Mouse (Mus musculus) urinary bladder, postnatal 36 days (tissue): ENCODE measurements at regions not wholly inside any gene's neighbourhood (a gene's known extent, or its start where the extent isn't known, plus 50 kb on each side); places are given as distances from the start of the nearest gene placed in this dataset.

Experiments
- DNase-seq, 2 experiments: peaks; one replicate each; pipeline ENCODE4 v3.0.0; 2022; ENCODE audit warnings: low spot score in 2 of 2, mixed read lengths in 1 of 2

DNA sequence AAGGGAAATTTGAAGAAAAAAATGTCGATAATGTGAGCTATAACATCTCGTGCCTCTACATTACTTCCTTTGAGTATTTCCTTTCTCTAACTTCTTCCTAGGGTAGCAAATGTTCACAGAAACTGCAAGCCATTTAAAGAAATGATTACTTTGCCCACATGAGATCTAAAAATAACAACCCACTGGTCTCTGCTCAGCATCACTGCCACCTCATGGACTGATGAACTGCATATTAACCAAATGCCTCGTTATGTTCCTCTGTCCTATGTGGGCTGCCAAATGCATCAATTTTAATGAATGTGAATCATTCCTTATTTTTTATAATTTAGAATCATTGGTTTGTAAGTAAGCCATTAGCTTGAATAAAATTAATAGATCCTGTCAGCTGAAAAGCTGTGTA is 590.0 kb upstream of the Nr3c2 start:
- no peak for DNase-seq

DNA sequence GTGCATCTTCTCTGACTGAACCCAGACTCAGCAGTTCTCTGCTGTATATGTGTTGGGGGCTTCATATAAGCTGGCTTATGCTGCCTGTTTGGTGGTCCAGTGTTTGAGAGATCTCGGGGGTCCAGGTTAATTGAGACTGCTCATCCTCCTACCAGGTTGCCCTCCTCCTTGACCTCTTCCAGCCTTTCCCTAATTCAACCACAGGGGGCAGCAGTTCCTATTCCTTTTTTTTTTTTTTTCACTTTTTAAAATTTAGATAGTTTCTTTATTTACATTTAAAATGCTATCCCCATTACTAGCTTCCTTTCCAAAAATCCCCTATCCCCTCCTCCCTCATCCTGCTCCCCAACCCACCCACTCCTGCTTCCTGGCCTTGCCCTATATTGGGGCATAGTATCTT is 570.7 kb upstream of the Nr3c2 start:
- DNase-seq: no peak

DNA sequence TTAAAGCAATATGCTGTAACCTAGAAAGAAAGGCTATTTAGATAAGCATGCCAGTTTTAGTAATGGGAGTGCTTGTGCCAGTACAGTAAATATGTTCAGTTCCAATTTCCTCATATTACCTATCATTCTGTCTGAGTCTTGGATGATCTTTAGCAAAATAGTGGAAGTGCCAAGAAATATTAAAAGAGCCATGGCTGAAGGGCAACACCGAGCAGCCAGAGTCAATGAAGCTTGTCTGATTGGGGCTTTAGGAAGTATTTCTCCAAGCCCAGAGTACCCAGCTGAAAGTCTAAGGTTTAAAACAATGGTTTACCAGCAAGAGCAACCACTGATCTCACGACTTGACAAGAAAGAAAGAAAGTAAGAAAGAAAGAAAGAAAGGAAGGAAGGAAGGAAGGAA is 556.2 kb upstream of the Nr3c2 start:
- DNase-seq: no peak

DNA sequence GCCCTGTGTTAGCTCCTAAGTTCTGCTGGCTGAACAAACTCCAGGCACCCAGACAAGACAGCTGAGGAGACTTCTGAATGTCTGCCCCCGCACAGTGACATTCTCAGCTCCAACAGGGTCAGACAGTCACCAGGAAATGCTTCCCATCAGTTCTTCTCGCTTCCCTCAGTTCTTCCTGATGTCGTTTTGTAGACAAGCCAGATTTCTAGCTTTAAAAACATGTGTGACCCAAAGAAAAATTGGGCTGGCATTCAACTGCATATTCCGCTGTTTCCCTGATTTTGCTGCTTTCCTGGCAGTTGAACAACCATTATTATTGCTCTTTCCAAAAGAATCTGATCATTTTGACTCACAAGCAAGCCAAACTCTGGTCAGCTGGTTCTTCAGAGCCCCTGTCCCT is 553.1 kb upstream of the Nr3c2 start:
- DNase-seq: no peak

DNA sequence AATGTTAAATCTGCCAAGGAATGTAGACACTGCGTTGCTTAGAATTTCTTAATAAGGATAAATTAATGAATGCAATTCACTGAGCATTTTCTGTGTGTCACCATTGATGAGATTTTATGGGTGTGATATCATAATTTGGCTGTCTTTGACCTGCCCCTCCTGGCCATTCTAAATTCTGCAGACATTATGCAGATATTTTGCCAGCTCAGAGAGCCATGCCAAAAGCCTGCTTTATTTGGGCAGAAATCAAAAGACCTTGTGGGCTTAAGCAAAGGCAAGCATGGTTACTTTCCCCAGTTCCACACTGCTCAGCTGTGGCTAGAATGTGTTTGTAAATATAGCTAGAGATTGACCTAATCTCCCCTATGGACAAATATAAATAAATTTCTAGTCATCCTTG is 552.4 kb upstream of the Nr3c2 start:
- peak in 1 of 2 experiments; percentile 17 for DNase-seq

DNA sequence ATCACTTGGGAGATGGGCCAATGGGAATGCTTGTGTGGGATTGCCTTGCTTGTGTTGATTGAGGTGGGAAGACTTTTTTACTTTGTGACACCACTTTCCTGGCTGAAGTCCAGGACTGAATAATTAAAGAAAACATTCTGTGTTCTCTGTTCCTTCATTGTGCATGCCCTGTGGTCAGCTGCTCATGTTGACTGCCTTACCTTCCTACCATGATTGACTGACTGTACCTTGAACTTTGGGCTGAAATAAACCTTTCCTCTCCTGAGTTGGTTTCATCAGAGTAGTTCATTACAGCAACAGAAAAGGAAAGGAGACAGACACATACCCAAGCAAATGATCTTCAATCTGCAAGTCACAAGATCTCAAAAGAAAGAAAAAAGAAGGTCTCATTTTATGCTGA is 524.9 kb upstream of the Nr3c2 start:
- no peak for DNase-seq

DNA sequence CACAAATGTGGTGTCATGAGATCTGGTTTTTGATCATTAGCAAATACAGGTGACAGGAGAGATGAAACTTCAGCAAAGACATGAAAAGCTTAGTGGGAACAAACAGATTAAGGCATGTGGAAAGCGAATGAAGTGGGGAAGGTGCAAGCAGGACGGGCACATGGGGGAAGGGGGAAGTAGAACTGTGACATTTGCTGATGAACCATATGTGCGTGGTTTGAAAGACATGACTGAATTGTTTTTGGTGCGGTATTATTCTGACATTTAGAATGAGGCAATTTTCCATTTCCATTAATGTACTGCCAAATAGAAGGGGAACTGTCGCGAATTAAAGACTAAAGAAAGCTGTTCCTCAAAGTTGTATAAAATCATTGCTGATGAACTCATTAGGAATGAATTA is 521.5 kb upstream of the Nr3c2 start:
- DNase-seq: no peak

DNA sequence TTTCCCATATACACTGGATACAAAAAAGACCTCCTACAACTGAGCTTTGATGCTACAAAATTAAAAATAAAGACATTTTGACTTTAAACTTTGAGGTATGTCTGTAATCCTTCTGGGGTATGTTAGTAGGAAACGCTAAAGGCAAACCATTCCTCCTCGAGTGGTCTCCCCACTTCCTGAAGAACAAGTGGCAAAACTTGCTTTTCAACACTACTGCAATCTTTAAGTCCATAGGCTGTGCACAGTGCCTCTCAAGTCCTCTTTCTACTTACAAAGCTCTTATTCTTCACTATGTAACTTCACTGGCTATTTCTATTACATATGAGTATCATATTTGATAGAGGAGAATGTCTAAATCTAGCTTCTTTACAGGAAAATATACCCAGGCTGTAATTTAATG is 517.6 kb upstream of the Nr3c2 start:
- no peak for DNase-seq

DNA sequence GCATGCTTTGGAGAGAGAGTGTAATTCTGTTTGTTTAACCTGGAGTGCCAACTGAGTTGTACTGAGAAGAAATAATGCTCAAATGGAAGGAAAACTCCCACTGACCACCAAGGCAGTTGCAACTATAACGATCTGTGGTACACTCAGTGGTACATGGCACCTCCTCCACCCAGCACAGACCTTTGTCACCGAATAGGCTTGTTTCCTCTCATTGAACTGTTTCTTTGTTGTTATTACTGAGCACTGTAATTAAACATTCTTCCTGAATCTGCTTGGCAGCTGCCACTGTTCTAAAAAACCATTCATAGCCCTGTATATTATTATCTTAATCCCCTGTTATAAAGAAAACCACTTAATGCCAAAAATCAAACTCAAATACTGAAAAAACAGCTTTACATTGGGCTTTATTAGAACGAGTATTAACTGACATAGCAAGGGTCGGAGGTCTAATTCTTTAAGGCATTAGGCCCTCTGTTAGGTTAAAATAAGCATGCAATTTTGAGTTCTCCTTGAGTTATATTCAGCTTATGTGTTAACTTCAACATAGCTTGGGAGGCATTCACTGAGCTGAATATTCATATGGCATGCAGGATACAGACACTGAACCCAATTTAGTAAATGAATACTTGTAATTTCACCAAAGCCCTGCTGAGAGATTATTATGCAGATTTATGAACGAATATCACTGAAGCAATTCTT is 515.5 kb upstream of the Nr3c2 start:
- DNase-seq: no peak

DNA sequence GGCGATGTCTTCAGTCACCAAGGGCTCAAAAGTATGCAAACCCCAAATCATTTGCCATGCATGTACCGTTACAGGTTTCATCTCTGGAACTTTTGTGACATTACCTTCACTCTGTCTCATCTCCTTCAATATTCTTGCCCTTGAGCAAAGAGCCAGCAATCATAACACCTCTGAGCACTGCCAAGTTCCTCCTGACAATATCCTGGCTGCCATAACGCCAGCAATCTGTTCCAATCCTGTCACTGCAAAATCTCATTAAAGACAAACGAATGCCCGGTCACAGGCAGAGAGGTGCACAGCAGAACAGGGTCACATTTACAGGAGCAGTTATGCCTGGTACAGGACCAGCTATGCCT is 515.0 kb upstream of the Nr3c2 start:
- DNase-seq: no peak

DNA sequence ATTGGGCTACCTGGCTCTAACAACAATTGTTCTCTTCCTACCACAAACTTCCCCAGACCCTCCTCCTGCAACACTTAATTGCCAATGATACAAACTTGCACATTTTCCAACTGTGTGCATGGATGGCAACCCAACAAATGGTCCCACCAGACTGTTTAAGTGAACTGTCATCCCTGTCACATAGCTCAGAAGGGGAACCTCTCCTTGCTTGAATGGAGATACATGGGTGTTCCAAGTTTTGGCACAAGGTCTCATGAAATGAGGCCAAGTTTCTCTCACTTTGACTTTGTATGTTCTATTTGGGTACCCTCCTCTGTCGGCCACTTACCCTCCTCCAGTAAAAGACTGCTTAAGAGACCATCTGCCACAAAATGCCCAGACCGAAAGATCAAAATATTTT is 507.2 kb upstream of the Nr3c2 start:
- DNase-seq: no peak

DNA sequence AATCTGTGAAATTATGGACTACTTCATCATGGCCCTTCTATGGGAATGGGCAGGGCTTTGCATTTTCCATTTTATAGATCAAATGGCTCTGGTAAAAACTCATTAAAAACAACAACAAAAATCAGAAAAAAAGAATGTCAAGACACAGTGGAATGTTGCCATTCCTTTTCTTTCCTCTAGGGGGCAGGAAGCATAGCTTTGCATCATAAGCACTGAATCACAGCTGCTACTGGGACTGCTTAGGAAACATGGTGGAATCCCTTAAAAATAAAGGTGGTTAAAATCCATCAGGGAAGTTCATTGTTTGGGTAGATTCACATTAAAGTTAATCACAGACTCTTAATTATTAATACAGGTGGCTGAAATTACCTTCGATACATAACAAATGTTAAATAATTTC is 476.8 kb upstream of the Nr3c2 start:
- DNase-seq: no peak

DNA sequence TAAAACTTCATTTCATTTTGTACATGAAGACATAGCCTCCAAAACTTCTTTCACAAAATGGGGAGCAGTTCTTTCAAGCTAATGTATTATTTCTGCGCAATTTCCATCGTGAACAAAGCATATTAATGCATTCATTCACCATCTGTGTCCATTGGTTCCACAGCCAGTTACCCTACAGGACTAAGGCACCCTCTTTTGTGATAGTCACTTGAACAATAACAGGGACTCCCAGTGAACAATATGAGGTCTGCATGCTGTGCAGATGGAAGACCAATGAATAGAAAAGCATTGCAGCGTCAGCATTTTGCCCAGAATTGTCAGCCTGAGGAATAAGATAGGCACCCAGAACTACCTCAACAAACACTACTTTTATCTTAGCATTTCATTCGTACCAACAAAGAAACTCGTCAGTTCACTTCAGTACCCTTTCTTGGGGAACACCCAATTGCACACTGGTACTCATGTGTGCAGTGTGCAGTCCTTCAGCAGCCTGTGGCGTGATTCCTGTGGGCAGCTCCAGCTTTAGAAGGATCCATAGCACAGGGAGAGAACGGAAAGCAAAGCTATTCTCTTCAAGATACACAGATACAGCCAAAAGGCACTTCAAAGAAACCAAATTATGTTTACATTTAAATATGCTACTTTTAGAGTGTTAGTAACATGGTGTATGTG is 476.2 kb upstream of the Nr3c2 start:
- no peak for DNase-seq

DNA sequence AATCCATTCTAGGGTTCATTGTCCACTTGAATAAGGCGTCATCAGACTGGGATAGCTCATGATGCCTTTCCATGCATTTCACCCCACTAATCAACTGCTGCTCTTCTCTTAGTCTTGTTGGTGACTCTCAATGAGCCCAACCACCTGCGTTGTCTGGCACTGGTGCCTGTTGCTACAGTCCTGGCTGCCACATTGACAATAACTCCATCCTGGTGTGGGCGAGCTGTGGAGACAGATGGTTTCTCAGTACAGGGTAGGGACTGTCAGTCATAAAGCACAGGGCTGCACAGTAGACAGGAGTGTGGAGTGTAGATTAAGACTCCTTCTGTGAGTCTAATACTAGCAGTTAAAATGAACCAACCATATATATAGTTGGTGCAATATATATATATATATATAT is 469.4 kb upstream of the Nr3c2 start:
- no peak for DNase-seq

DNA sequence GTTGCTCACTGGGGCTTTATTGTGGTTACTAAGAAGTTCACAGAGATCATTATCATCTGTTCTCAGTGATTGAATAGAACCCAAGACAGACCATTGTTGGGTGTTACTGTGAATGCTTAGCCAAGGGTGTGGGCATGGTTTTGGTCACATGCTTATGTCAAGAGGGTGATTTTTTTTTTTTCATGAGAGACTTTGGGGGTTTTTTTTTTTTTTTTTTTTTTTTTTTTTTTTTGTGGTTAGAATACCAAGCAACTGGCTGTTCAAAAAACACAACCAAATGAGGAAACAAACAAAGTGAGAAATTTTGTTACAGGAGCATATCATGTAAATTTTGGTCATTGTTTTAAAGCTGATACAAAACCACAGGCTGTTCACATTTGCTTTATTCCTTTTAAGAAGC is 466.4 kb upstream of the Nr3c2 start:
- no peak for DNase-seq

DNA sequence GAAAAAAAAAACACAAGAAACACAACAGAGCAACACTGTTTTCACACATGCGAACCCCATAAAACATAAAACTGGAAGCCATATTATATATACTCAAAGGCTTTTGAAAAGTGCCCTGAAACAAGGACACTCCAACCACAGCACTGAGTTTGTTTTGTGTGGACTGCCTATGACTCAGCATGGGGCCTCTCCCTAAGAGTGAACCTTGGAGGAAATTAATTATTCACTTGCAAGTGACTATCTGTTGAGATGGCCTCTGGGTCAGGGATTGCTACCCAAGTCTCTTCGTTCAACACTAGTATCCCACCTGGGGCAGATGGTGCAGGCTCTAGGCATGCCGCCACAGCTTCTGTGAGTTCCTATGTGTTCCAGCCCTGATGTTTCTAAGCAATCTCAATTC is 461.3 kb upstream of the Nr3c2 start:
- no peak for DNase-seq

DNA sequence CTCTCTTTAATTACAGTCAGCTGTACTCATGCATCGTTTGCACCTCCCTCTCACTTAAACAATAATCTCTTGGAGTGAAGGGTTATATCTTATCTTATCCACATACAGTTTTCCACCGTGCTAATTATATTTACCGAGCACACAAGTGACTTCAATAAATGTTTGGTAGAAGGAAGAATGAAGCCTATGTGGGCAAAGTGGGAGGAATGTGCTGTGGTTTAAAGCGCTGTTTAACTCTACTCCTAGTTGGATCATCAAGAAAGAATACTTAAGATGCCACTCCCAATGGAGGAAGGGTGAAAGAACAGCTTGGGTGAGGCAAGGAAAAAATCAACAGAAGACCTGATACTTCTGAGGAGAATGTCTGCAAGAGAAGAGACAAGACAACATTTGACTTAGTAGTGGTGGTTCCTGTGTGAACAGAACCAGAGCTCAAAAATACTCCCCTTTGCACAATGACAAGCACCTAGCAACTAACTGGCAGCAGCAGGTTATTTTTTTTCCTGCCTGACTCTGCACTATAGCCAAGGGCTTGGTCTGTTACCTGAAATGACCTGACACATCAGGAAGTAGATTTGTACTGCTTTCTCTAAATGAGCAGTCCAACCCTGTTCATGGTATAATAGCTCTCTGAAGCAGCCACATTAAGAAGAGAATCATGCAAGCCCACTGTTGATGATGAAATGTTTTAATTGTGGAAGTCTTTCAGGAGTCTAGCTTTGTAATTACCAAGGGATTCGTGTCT is 424.6 kb upstream of the Nr3c2 start:
- no peak for DNase-seq

DNA sequence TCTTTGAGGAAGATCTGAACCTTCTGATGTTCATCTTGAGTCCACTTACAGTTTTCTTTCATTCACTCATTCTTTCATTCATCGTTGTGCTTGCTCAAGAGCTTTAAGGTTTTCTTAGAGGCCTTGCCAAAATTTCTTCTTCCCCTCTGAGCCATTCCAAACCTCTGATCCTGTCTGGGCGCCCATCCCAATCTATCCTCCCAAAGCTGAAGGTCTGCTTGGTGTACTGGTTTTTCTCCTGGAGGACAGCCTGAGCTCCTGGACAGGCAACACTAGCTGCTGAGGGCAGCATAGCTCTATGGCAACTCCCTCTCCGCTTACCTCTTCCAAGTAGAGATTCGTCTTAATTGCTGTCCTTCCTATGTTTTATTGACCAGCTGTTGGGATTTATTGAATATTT is 420.3 kb upstream of the Nr3c2 start:
- no peak for DNase-seq

DNA sequence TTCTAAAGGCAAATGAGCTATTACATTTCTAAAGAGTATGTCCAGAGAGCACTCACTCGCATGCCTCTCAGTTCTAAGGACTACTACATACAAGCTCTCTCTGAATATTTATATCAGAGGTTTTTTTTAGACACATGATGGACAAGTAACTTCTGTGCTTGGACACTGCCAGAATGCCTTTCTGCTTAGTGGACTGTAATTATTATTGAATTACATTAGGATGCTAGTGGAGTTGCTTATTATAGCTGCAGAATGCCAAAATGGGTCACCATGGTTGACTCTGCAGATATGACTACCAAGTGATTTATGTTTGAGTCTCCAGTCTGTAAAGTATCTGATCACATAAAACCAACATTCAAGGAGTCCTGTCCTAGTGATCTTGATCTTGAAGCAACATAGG is 395.6 kb upstream of the Nr3c2 start:
- no peak for DNase-seq

DNA sequence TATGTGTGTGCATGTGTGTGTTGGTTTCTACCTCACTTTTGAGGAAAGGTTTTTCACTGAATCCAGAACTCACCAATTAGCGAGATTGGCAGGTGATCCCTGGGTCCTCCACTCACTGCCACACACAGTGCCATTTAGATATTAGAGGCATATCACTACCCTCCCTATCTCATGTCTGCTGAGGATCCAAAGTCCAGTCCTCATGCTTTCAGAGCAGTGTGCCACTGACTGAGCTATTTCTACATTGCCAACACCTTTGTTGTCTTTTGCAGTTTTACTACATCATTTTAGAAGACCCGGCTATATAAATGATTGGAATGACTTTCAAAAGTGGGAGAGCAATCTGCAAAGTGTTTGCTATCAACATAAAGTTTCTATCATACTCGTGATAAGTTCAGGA is 392.0 kb upstream of the Nr3c2 start:
- no peak for DNase-seq

DNA sequence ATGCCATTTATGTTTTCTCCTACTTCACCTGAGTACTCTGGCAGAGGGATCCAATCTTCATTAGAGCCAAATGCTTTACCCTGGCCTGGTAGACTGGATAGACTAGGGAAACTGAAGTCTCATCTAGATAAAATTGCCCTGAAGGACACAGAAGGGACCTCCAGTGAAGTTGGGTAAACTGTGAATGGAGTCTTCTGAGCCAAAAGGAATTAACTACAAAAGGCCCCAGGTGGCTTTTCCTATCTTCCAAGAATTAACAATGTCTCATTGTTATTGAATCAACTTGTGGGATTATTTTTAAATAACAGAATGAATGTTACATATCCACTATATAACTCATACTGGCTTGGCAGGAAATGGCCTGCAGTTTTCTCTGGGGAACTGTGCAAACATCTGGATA is 390.0 kb upstream of the Nr3c2 start:
- no peak for DNase-seq

DNA sequence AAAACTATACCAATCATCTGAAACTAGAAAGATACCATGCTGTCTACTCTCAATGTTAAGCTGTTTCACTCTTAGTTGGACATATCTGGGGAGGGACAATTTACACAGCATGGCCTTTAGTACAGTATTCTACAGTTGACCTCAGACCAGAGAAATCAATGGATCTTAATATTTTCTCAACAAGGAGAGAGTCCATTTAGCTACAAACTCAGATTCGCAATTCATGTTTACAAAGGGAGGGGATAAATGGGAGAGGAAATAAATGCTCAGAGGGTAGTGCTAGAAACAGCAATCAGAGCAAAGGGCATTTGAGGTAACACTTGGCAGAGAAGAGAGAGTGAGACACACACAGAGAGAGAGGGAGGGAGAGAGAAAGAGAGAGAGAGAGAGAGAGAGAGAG is 385.1 kb upstream of the Nr3c2 start:
- no peak for DNase-seq

DNA sequence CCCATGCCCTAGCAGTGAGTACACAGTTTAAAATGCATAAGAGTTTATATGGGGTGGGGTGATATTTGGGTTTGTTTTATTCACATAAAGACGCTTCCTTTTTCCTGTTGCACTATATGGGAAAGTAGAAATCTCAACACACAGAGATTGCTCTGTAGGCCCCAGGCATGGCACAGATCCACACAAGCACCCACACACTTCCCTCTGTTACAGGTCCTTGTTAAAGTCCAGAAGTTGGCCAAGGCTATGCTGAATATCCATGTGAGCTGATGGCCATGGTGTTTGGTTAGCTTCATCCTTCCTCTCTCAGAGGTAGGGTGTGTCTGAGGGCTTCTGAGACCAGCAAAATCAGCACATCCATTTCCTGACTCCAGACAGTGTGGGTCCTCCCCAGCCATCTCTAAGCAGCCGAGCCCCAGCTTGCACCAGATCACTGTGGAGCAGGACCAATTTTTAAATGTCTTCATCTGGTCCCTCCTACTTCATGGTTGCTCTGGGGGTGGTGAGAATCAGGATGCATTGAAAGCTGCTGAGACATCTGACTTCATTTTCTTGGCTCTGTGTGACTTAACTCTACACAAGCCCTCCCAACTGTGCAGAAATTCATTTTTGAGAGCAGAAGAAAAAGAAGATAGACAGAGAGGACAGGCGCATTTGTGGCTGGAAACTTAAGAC is 360.3 kb upstream of the Nr3c2 start:
- no peak for DNase-seq
